Mouse (Mus musculus): ENCODE results near the gene Ntsr2.

DNA sequence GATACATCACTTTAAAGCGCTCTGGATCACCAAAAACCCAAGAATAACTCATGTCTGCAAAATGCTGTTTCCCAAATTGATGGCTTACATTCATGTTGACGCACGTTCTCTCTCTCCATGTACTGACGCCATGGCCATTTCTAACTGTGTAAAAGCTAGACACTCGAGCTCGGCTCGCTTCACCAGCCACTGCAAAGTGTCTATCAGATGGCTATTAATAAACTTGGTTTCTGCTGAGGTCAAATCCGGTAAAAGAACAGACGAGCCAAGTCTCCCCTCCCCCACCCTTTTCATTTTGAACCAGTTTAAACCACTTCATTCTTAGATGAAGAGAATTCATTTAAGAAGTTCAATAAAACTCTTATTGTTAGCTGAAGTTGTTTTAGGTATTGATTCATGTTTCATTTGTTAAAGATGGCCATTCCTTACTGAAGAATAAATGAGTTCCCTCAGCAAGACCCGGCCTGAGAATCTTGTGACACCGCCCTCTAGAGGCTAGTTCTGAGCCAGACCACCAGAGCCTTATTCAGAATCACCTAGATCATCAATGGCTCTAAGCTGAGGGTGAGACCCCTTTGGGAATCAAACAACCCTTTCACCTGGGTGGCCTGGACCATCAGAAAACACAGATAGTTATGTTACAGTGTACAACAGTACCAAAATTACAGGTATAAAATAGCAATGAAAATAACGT, 14.0 kb upstream of the Ntsr2 start:
- TF ChIP-seq CTCF (IDR thresholded peaks at IDR 0.05; ENCODE audit: low read depth, low read length) = 0 out of 2 replicates have a peak, but pooled peaks have one; percentile 21
- TF ChIP-seq POLR2A (IDR thresholded peaks at IDR 0.05; ENCODE audit: borderline replicate concordance, low read depth, low read length) = no peak

Data from bone marrow macrophage, adult 2 months (primary cell).